Mouse (Mus musculus): ENCODE data around the gene Rufy4.

- TF ChIP-seq POLR2A (IDR thresholded peaks at IDR 0.05; ENCODE audit: control insufficient read depth, low read depth, low read length) (no peak), CTCF (IDR thresholded peaks at IDR 0.05; ENCODE audit: control insufficient read depth, insufficient read depth, insufficient replicate concordance, low read depth, low read length) (no peak)
Observed at GRCm38 (mm10) chr1:74192711-74193110, 67.4 kb downstream of the Rufy4 start.
